Mouse (Mus musculus): ENCODE data around the gene Sprr2e.

Sprr2e gene

DNA sequence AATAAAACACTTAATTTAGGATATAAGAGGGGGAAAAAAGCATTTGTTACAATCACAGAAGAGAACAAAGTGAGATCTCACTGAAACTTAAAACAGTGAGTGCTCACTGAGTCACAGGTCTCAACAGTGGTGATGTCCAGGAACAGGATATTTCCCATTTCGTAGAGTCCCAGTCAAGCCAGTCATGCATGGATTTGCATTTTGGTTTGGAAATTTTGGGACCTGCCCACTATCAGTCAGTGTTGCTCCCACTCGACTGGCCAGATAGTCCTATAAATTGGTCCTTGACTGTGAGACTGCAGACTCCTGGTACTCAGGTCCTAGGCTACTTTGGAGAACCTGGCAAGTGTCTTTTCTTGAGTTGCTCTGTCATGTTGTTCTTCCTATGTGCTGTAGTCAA, at the start of gene Sprr2e:
TSS of gene Sprr2e (plus strand) at position 301 of the 400 bp plus-strand sequence.
- no peak for DNase-seq (ENCODE audit: low read depth)

DNA sequence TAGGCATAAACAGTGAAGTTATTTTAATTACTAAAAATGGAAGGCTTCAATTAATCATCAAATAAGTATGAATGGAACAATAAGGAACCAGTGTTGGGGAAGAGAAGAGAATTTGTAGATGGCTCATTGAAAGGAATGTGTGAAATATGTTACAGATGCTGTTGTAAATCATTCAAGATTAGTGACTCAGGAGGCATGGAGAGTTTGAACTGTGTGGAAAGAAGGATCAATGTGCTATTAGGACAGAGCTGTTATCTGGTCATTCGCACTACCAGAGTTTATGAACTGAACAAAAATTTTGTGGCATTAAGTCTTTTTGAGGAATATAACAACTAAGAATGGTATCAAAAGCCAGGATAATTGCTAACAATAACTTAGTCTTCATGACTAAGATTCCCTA, 44.5 kb upstream of the Sprr2e start:
- DNase-seq (ENCODE audit: low read depth), result no peak

DNA sequence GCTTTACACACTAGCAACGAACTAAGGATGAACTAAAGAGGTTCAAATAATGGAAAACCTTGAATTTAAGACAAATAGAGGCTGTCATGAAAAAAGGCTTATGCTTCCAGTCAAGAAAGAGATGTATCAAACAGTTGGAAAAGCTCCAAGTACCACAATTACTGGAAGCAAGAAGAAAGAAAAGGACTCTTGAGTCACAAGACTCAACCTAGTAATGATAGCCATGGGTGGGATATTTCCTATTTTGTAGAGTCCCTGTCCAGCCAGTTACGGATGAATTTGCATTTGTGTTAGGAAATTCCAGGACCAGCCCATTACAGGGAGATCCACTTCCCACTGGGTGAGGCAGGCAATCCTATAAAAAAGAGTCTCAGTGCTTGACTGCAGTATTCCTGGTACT, 35.6 kb upstream of the Sprr2e start, which contains the start of gene Sprr2b:
TSS of gene Sprr2b (plus strand) at position 301 of the 400 bp plus-strand sequence.
- no peak for DNase-seq (ENCODE audit: low read depth)

DNA sequence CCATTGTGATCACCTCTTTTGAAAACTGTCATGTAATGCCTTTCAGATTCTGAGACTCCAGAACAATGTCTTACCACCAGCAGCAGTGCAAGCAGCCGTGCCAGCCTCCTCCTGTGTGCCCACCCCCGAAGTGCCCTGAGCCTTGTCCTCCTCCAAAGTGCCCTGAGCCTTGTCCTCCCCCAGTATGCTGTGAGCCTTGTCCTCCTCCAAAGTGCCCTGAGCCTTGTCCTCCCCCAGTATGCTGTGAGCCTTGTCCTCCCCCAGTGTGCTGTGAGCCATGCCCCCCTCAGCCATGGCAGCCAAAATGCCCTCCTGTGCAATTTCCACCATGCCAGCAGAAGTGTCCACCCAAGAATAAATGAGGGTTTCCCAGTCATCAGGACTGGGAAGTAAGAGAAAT, 34.6 kb upstream of the Sprr2e start:
- DNase-seq (ENCODE audit: low read depth), result no peak

DNA sequence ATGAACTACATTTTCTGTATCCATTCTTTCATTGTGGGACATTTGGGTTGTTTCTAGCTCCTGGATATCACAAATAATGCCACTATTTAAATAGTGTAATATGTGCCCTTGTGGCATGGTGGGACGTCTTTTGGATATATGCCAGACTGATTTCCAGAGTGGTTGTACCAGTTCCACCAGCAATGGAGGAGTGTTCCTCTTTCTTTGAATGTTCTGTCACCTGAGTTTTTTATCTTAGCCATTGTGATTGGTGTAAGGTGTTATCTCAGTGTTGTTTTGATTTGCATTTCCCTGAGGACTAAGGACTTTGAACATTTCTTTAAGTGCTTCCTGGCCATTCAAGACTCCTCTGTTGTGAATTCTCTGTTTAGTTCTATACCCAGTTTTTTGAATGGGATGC, 15.7 kb upstream of the Sprr2e start:
- no peak for DNase-seq (ENCODE audit: low read depth)

DNA sequence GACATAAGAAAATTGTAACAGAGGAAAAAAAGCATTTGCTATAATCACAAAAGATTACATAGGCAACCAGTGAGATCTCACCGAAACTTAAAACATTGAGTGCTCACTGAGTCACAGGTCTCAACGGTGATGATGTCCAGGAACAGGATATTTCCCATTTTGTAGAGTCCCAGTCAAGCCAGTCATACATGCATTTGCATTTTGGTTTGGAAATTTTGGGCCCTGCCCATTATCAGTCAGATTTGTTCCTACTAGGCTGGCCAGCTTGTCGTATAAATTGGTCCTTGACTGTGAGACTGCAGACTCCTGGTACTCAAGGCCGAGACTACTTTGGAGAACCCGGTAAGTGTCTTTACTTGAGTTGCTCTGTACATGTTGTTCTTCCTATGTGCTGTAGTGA, 13.1 kb upstream of the Sprr2e start, which contains the start of gene Sprr2d:
TSS of gene Sprr2d (plus strand) at position 301 of the 400 bp plus-strand sequence.
- DNase-seq (ENCODE audit: low read depth), result no peak

DNA sequence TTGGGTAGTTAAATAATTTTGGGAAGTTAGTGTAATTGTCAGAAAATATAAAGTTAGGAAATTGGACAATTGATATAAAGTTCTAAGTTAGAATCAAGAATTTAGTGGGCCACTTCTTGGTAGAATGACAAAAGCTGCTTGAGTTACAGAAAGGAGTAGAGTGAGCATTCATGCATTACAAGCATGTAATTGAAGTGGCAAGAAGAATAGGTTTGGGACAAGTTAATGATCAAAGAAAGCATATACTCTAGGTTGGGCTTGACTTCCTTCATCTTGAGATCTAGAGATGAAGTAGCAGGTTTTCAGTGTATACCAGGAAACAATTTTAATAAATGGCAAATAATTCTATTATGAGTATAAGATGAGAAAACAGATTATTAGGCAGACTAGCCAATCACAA, 9.7 kb downstream of the Sprr2e start:
- no peak for DNase-seq (ENCODE audit: low read depth)

DNA sequence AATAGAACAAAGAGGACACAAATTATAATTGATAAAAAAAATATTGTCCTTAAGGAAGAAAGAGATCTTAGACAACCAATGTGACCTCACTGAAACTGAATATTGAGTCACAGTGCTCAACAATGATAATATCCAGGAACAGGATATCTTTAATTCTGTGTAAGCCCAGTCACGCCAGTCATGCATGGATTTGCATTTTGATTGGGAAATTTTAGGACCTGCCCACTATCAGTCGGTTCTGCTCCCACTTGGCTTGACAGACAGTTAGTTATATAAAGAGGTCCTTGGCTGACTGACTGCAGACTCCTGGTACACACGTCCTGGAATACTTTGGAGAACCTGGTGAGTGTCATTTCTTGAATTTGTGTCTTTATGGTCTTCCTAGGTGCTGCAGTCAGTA, 12.9 kb downstream of the Sprr2e start, which contains the start of gene Sprr2f:
TSS of gene Sprr2f (plus strand) at position 301 of the 400 bp plus-strand sequence.
- DNase-seq (ENCODE audit: low read depth), result no peak

DNA sequence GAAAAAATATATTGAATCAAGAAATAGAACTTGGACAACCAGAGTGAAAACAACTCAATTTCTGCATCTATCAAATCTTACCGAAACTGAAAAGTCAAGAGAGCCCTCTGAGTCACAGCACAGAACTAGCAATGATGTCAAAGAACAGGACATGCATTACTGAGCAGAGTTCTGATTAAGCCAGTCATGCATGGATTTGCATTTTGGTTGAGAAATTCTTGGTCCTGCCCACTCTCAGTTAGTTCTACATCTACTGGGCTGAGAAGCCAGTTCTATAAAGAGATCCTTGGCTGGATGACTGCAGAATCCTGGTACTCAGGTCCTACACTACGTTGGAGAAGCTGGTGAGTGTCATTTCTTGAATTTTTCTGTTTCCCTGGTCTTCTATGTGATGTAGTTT, 21.7 kb downstream of the Sprr2e start:
- no peak for DNase-seq (ENCODE audit: low read depth)

DNA sequence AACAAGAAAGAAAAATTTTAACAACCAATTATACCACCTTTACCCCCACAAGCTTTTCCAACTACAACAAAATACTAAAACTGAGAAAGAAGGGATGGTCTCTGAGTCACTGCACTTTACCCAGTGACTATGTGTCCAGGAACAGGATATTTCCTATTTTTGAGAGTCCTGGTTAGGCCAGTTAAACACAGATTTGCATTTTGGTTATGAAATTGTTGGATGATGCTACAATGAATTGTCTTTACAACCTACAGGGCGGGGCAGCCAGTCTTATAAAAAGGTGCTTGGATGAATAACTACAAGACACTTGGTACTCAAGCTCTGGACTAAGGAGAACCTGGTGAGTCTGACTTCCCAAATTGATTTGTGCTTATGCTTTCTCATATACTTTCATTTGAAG, 33.4 kb downstream of the Sprr2e start, which contains the start of gene Sprr2h:
TSS of gene Sprr2h (plus strand) at position 301 of the 400 bp plus-strand sequence.
- no peak for DNase-seq (ENCODE audit: low read depth)

DNA sequence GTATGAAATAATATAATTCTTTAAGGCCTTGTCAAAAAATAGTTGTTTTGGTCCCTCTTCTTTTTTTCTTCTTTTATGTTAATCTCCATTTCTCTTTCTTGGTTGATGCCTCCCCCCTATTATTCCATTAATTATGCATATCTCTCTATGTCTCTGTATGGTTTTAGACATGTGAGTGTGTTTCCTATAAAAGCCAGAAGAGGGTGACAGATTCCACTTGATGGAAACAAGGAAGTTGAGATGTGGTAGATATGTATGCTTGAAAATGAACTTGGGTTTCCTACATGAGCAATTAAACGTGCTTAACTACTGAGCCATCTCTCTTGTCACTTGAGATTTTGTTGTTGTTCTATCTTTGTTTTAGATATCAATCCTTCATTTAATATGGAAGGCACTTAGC, 42.4 kb downstream of the Sprr2e start:
- no peak for DNase-seq (ENCODE audit: low read depth)

Measured in c-Kit-positive CD71-negative TER-119-negative erythroid progenitor cells, embryonic 14.5 days (primary cell).